Mouse (Mus musculus) MEL (cell line): ENCODE measurements around the gene Mark2. TPM values are rescaled to one million over a fixed set of nuclear protein-coding genes. Genes with fewer than 3 reads are reported as not detected.

Experiments used
- DNase-seq: peaks from one replicate; pipeline ENCODE4 v3.0.0; 2011; ENCODE audit warnings: low read depth, low spot score
- H3K27ac ChIP-seq: 2 replicates; pipeline ENCODE4 v1.5.1; 2012; ENCODE audit warnings: low read depth, mild to moderate bottlenecking, control low read depth, low read length, moderate library complexity; ENCODE audit not compliant: control insufficient read depth
- H3K27me3 ChIP-seq, 2 experiments: fragments of 150-350 bp in 1 of 2; sonication (generic) in 1 of 2; 2 replicates each; pipeline ENCODE4 v1.6.1; 2012; ENCODE audit warnings: low read length in 2 of 2, mild to moderate bottlenecking in 2 of 2, improper control_type of control experiment in 1 of 2, moderate library complexity in 1 of 2; ENCODE audit not compliant: insufficient read depth in 2 of 2, control insufficient read depth in 1 of 2
- H3K36me3 ChIP-seq, 2 experiments: 2 replicates each; pipeline ENCODE4 v1.6.1; 2012 to 2014; ENCODE audit warnings: low read length in 2 of 2, improper control_type of control experiment in 1 of 2, inconsistent platforms in 1 of 2, mild to moderate bottlenecking in 1 of 2; ENCODE audit not compliant: insufficient read depth in 2 of 2, control insufficient read depth in 1 of 2
- H3K4me1 ChIP-seq, 2 experiments: fragments of 150-350 bp in 1 of 2; sonication (generic) in 1 of 2; 2 replicates each; pipeline ENCODE4 v1.6.1; 2012; ENCODE audit warnings: low read length in 2 of 2, improper control_type of control experiment in 1 of 2, mild to moderate bottlenecking in 1 of 2; ENCODE audit not compliant: insufficient read depth in 2 of 2, control insufficient read depth in 1 of 2
- H3K4me3 ChIP-seq, 2 experiments: fragments of 150-350 bp in 1 of 2; sonication (generic) in 1 of 2; 2 replicates each; pipeline ENCODE4 v1.5.1; 2012; ENCODE audit warnings: low read depth in 2 of 2, low read length in 2 of 2, mild to moderate bottlenecking in 2 of 2, moderate library complexity in 2 of 2, control low read depth in 1 of 2, improper control_type of control experiment in 1 of 2; ENCODE audit not compliant: control insufficient read depth in 1 of 2, insufficient read depth in 1 of 2
- H3K79me2 ChIP-seq: 2 replicates; pipeline ENCODE4 v1.6.1; 2012; ENCODE audit warnings: mild to moderate bottlenecking, low read length, moderate library complexity; ENCODE audit not compliant: control insufficient read depth, poor library complexity, insufficient read depth
- H3K9ac ChIP-seq: 2 replicates; pipeline ENCODE4 v1.6.1; 2012; ENCODE audit warnings: low read depth, mild to moderate bottlenecking, control low read depth, low read length, moderate library complexity; ENCODE audit not compliant: control insufficient read depth, poor library complexity, severe bottlenecking
- H3K9me3 ChIP-seq: fragments of 150-350 bp; sonication (generic); replicated peaks from 2 replicates; pipeline ENCODE4 v1.6.1; 2012; ENCODE audit warnings: mild to moderate bottlenecking, low read length, improper control_type of control experiment, moderate library complexity; ENCODE audit not compliant: insufficient read depth
- CHD1 ChIP-seq: IDR thresholded peaks from 2 replicates; pipeline ENCODE4 v1.6.1; 2012; ENCODE audit warnings: low read depth, mild to moderate bottlenecking, inconsistent platforms, low read length, improper control_type of control experiment
- MAFK ChIP-seq: IDR thresholded peaks from 2 replicates; pipeline ENCODE4 v1.6.1; 2011; ENCODE audit warnings: low read depth, mild to moderate bottlenecking, low read length, improper control_type of control experiment, borderline replicate concordance
- MAZ ChIP-seq: IDR thresholded peaks from 2 replicates; pipeline ENCODE4 v1.6.1; 2012; ENCODE audit warnings: low read depth, mild to moderate bottlenecking, inconsistent platforms, low read length, improper control_type of control experiment
- MYB ChIP-seq: IDR thresholded peaks from 2 replicates; pipeline ENCODE4 v1.6.1; 2011; ENCODE audit warnings: mild to moderate bottlenecking, low read depth, low read length, improper control_type of control experiment
- POLR2A ChIP-seq, 2 experiments: IDR thresholded peaks; 2 replicates each; pipeline ENCODE4 v1.6.1; 2011 to 2012; ENCODE audit warnings: low read length in 2 of 2, mild to moderate bottlenecking in 2 of 2, control low read depth in 1 of 2, improper control_type of control experiment in 1 of 2, low read depth in 1 of 2, moderate library complexity in 1 of 2; ENCODE audit not compliant: control insufficient read depth in 1 of 2, insufficient read depth in 1 of 2, poor library complexity in 1 of 2
- POLR2AphosphoS2 ChIP-seq: IDR thresholded peaks from 2 replicates; pipeline ENCODE4 v1.6.1; 2011; ENCODE audit warnings: low read length, improper control_type of control experiment
- RAD21 ChIP-seq: IDR thresholded peaks from 2 replicates; pipeline ENCODE4 v1.6.1; 2011; ENCODE audit warnings: mild to moderate bottlenecking, low read depth, low read length, improper control_type of control experiment
- RCOR1 ChIP-seq: IDR thresholded peaks from 2 replicates; pipeline ENCODE4 v1.6.1; 2012; ENCODE audit warnings: low read depth, mild to moderate bottlenecking, inconsistent platforms, low read length, improper control_type of control experiment
- TCF12 ChIP-seq: IDR thresholded peaks from 2 replicates; pipeline ENCODE4 v1.6.1; 2014; ENCODE audit warnings: low read depth, mild to moderate bottlenecking, inconsistent platforms, low read length, improper control_type of control experiment, moderate library complexity
- UBTF ChIP-seq: IDR thresholded peaks from 2 replicates; pipeline ENCODE4 v1.6.1; 2012; ENCODE audit warnings: low read depth, mild to moderate bottlenecking, inconsistent platforms, low read length, improper control_type of control experiment, moderate library complexity, borderline replicate concordance; ENCODE audit not compliant: insufficient read depth
- ZMIZ1 ChIP-seq: IDR thresholded peaks from 2 replicates; pipeline ENCODE4 v1.6.1; 2012; ENCODE audit warnings: low read depth, mild to moderate bottlenecking, inconsistent platforms, low read length, improper control_type of control experiment, moderate library complexity
- ZNF384 ChIP-seq: IDR thresholded peaks from 2 replicates; pipeline ENCODE4 v1.6.1; 2012; ENCODE audit warnings: low read depth, mild to moderate bottlenecking, inconsistent platforms, low read length, improper control_type of control experiment
- polyA plus RNA-seq, 2 experiments: library from polyadenylated mRNA; stranded (reverse) in 1 of 2; unstranded in 1 of 2; fragments of >175 nt in 1 of 2; fragments of >200 nt in 1 of 2; gene quantifications; 2 replicates each; pipeline versions ENCODE4 v1.2.1 to v1.2.4; 2012; ENCODE audit warnings: low replicate concordance in 2 of 2, low read depth in 1 of 2; ENCODE audit not compliant: insufficient read length in 2 of 2, insufficient read depth in 1 of 2, missing spikeins in 1 of 2
- total RNA-seq: library from RNA; depleted of rRNA; stranded (reverse); fragments of 300-350 nt; gene quantifications from 2 replicates; pipeline ENCODE4 v1.2.3, GENCODE M21; 2012

The Mark2 gene
- total and polyA plus RNA-seq, 3 experiments = 36.1 to 72.4 TPM; not detected in 1

DNA sequence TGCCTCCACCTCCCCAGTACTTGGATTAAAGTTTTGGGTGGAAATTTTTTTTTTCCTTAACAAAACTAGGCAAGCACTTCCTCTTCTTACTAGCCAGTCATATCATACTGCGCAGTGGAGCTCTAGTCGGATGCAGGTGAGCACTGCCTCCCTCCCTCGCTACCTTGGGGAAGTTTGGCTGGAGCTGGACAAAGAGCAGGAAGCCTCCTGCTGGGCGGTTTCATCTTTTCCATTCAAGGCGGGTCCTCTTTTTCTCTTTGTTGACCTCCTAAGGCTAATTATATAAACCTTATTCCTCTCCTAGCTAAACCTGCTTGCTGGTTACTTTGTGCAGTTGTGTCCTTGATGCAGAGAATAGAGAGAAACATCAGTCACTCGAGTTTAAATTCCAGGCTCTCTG, 12.0 kb upstream of the Mark2 start:
- H3K9me3 ChIP-seq = no peaks in the 10 kb centered on the region
- no peaks in the 10 kb centered on the region for H3K4me1 ChIP-seq
- no peaks in the 10 kb centered on the region for H3K79me2 ChIP-seq
- no peak overlapping the region for H3K27ac ChIP-seq
- no peaks in the 10 kb centered on the region for H3K36me3 ChIP-seq
- H3K27me3 ChIP-seq = no peaks in the 10 kb centered on the region
- H3K9ac ChIP-seq = no peak overlapping the region
- H3K4me3 ChIP-seq = no peak overlapping the region
- TF ChIP-seq TCF12 (no peak), POLR2A (IDR thresholded peaks at IDR 0.05; ENCODE audit: control insufficient read depth in 1 of 2, insufficient read depth in 1 of 2, low read depth in 1 of 2, low read length in 2 of 2, poor library complexity in 1 of 2) (no peak), RAD21 (no peak), MAFK (no peak), UBTF (no peak), RCOR1 (no peak), ZNF384 (no peak)
- no peak for DNase-seq

GRCm38 (mm10) chr19:7352809-7353495, 11.3 kb upstream of the Mark2 start:
- Histone ChIP-seq H3K79me2 (no peaks in the 10 kb centered on the region), H3K27ac (no peak overlapping the region), H3K27me3 (no peaks in the 10 kb centered on the region), H3K9me3 (no peaks in the 10 kb centered on the region), H3K36me3 (no peaks in the 10 kb centered on the region), H3K4me1 (no peaks in the 10 kb centered on the region), H3K4me3 (no peak overlapping the region), H3K9ac (no peak overlapping the region)
- TF ChIP-seq ZNF384 (no peak), POLR2AphosphoS2 (no peak), MAZ (no peak), ZMIZ1 (no peak)
- no peak for DNase-seq

DNA sequence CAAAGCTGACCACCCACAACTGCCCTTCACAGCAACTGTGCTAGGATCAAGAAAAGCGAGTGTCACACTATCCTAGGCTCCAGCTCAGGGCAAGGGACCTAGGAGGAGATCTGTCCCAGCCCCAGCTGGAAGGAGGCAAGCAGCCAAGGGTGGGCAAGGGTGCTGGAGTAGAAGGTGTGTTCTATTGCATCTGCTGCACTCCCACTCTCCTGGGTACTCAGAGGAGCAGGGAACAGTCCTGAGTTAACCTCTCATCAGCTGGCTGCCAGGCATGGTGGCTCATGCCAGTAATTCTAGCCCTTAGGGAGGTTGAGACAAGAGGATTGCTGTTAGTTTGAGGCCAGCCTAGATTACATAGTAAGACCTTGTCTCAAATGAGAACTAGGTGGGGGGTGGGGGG, 8.3 kb upstream of the Mark2 start:
- no peak for TF ChIP-seq MYB
- no peak for TF ChIP-seq CHD1
- Histone ChIP-seq H3K9me3 (no peaks in the 10 kb centered on the region), H3K36me3 (no peaks in the 10 kb centered on the region), H3K9ac (no peak overlapping the region), H3K27ac (no peak overlapping the region), H3K4me1 (no peaks in the 10 kb centered on the region), H3K4me3 (no peak overlapping the region), H3K79me2 (no peaks in the 10 kb centered on the region), H3K27me3 (no peaks in the 10 kb centered on the region)
- DNase-seq = no peak
